Mouse (Mus musculus) heart, embryonic 13.5 days (tissue): Measurements from ENCODE around the gene Lif. TPM values are rescaled to one million over a fixed set of nuclear protein-coding genes. Genes with fewer than 3 reads are reported as not detected.

Experiments used
- ATAC-seq: fragments of 200-750 bp; cut with Nextera tagmentation; 2 replicates; pipeline ENCODE4 v1.8.0; 2017; ENCODE audit warnings: moderate TSS enrichment; ENCODE audit not compliant: insufficient number of reproducible peaks, low FRiP score, low TSS enrichment; ENCODE audit errors: extremely low read depth
- H3K27ac ChIP-seq: fragments of 300-500 bp; sonication (generic); replicated peaks from 2 replicates; pipeline ENCODE4 v1.5.1; 2015; ENCODE audit warnings: moderate library complexity, mild to moderate bottlenecking, inconsistent platforms
- H3K27me3 ChIP-seq: fragments of 300-500 bp; sonication (generic); replicated peaks from 2 replicates; pipeline ENCODE4 v1.6.1; 2015; ENCODE audit warnings: mild to moderate bottlenecking, inconsistent platforms
- H3K36me3 ChIP-seq: fragments of 300-500 bp; sonication (generic); 2 replicates; pipeline ENCODE4 v1.6.1; 2015; ENCODE audit warnings: mild to moderate bottlenecking, inconsistent platforms
- H3K4me1 ChIP-seq: fragments of 300-500 bp; sonication (generic); 2 replicates; pipeline ENCODE4 v1.6.1; 2015; ENCODE audit warnings: inconsistent platforms
- H3K4me2 ChIP-seq: fragments of 300-500 bp; sonication (generic); 2 replicates; pipeline ENCODE4 v1.6.1; 2015; ENCODE audit warnings: inconsistent platforms, mild to moderate bottlenecking, moderate library complexity
- H3K4me3 ChIP-seq: fragments of 300-500 bp; sonication (generic); 2 replicates; pipeline ENCODE4 v1.5.1; 2015; ENCODE audit warnings: moderate library complexity, mild to moderate bottlenecking, inconsistent platforms
- H3K9ac ChIP-seq: fragments of 300-500 bp; sonication (generic); 2 replicates; pipeline ENCODE4 v1.6.1; 2015; ENCODE audit warnings: inconsistent platforms, mild to moderate bottlenecking, moderate library complexity
- H3K9me3 ChIP-seq: fragments of 300-500 bp; sonication (generic); 2 replicates; pipeline ENCODE4 v1.6.1; 2016; ENCODE audit warnings: inconsistent platforms
- WGBS: fragments of 180-500 bp; shearing (Covaris S2); methylation state at CpG from one replicate; pipeline ENCODE4 v1.1.7; 2015; ENCODE audit warnings: mixed read lengths; 5-methylcytosine and 5-hydroxymethylcytosine counted together
- polyA plus RNA-seq: library from polyadenylated mRNA; unstranded; fragments of >200 nt; fragmentation: Nextera tagmentation; extraction: Ambion mirVana; gene quantifications from 2 replicates; pipeline ENCODE4 v1.2.1, GENCODE M21; 2015

Gene Lif
- polyA plus RNA-seq: 0.10 and 0.56 TPM in 2 replicates

GRCm38 (mm10) chr11:4256846-4257607 lies at the start of gene Lif:
Gene Lif (plus strand): TSS chr11:4257557.
- no peaks in the 10 kb centered on the region for H3K9me3 ChIP-seq
- 0 out of 2 replicates have a peak, but pooled peaks cover 10% of the 10 kb centered on the region for H3K27me3 ChIP-seq
- no peak within 1 kb of the TSS for H3K4me2 ChIP-seq
- H3K36me3 ChIP-seq: no peaks in the 10 kb centered on the region
- no peak within 1 kb of the TSS for H3K4me3 ChIP-seq
- H3K9ac ChIP-seq: no peak within 1 kb of the TSS
- peaks cover 23% of the 10 kb centered on the region for H3K4me1 ChIP-seq
- ATAC-seq: no peak; the same call in 1 of the 2 replicates
- no peak within 1 kb of the TSS for H3K27ac ChIP-seq
- 57% methylated on average over 11 of the region's 11 CpGs for WGBS

- ATAC-seq: no peak
- Histone ChIP-seq H3K27ac (no peak overlapping the region), H3K4me3 (no peak overlapping the region), H3K36me3 (peaks cover 58% of the 10 kb centered on the region), H3K4me2 (no peak overlapping the region), H3K9ac (no peak overlapping the region), H3K27me3 (no peaks in the 10 kb centered on the region), H3K4me1 (peaks cover 31% of the 10 kb centered on the region), H3K9me3 (no peaks in the 10 kb centered on the region)
- 85% methylated on average over 9 of the region's 9 CpGs for WGBS
Measured at GRCm38 (mm10) chr11:4207655-4208054, 49.7 kb upstream of the Lif start.

GRCm38 (mm10) chr11:4209556-4209955 lies 47.8 kb upstream of the Lif start:
- Histone ChIP-seq H3K9me3 (no peaks in the 10 kb centered on the region), H3K4me2 (no peak overlapping the region), H3K27ac (no peak overlapping the region), H3K4me1 (peaks cover 15% of the 10 kb centered on the region), H3K9ac (no peak overlapping the region), H3K4me3 (no peak overlapping the region), H3K27me3 (no peaks in the 10 kb centered on the region), H3K36me3 (peaks cover 77% of the 10 kb centered on the region)
- ATAC-seq: no peak
- WGBS: 74% methylated on average over 5 of the region's 5 CpGs

DNA sequence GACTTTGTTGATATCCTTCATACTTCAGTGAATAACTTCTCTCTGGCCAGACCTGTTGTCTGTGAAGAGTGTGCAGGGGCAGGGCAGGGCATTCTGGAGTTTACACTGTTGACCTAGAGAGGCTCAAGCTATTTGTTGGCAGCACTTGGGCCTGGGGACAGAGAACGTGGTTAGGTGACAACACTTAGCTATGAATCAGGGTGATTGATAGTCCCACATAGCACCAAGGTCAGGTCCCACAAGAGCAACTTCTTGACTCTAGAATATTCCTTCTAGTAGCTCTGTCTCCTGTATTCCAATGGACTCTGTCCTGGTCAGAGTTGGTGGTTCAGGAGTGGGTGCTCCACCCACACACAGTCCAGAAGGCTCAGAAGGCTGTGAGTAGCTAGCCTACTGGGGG lies 46.6 kb upstream of the Lif start:
- Histone ChIP-seq H3K27ac (no peak overlapping the region), H3K27me3 (no peaks in the 10 kb centered on the region), H3K9me3 (no peaks in the 10 kb centered on the region), H3K4me2 (no peak overlapping the region), H3K4me3 (no peak overlapping the region), H3K9ac (no peak overlapping the region), H3K4me1 (peaks cover 9% of the 10 kb centered on the region), H3K36me3 (peaks cover 89% of the 10 kb centered on the region)
- WGBS: 74% methylated on average over 1 of the region's 1 CpGs
- no peak for ATAC-seq

GRCm38 (mm10) chr11:4213107-4213506 lies 44.2 kb upstream of the Lif start:
- Histone ChIP-seq H3K9me3 (no peaks in the 10 kb centered on the region), H3K4me3 (no peak overlapping the region), H3K4me1 (peaks cover 19% of the 10 kb centered on the region), H3K27ac (no peak overlapping the region), H3K4me2 (no peak overlapping the region), H3K27me3 (peaks cover 7% of the 10 kb centered on the region; the same call in 1 of the 2 replicates), H3K36me3 (peaks cover 71% of the 10 kb centered on the region), H3K9ac (no peak overlapping the region)
- ATAC-seq: no peak
- WGBS: 75% methylated on average over 10 of the region's 10 CpGs

GRCm38 (mm10) chr11:4214572-4214971 lies 42.8 kb upstream of the Lif start:
- H3K4me1 ChIP-seq: peaks cover 32% of the 10 kb centered on the region
- no peak overlapping the region for H3K4me3 ChIP-seq
- H3K9ac ChIP-seq: no peak overlapping the region
- peaks cover 56% of the 10 kb centered on the region for H3K36me3 ChIP-seq
- no peaks in the 10 kb centered on the region for H3K9me3 ChIP-seq
- H3K27ac ChIP-seq: no peak overlapping the region
- H3K27me3 ChIP-seq: peaks cover 20% of the 10 kb centered on the region
- 84% methylated on average over 14 of the region's 14 CpGs for WGBS
- no peak overlapping the region for H3K4me2 ChIP-seq
- ATAC-seq: no peak

- ATAC-seq: no peak
- 64% methylated on average over 10 of the region's 10 CpGs for WGBS
- no peaks in the 10 kb centered on the region for H3K9me3 ChIP-seq
- no peak overlapping the region for H3K9ac ChIP-seq
- H3K27ac ChIP-seq: no peak overlapping the region
- H3K4me2 ChIP-seq: no peak overlapping the region
- H3K4me1 ChIP-seq: peaks cover 32% of the 10 kb centered on the region
- H3K4me3 ChIP-seq: no peak overlapping the region
- peaks cover 22% of the 10 kb centered on the region for H3K27me3 ChIP-seq
- peaks cover 51% of the 10 kb centered on the region for H3K36me3 ChIP-seq
Measured at GRCm38 (mm10) chr11:4215061-4215460, 42.3 kb upstream of the Lif start.

DNA sequence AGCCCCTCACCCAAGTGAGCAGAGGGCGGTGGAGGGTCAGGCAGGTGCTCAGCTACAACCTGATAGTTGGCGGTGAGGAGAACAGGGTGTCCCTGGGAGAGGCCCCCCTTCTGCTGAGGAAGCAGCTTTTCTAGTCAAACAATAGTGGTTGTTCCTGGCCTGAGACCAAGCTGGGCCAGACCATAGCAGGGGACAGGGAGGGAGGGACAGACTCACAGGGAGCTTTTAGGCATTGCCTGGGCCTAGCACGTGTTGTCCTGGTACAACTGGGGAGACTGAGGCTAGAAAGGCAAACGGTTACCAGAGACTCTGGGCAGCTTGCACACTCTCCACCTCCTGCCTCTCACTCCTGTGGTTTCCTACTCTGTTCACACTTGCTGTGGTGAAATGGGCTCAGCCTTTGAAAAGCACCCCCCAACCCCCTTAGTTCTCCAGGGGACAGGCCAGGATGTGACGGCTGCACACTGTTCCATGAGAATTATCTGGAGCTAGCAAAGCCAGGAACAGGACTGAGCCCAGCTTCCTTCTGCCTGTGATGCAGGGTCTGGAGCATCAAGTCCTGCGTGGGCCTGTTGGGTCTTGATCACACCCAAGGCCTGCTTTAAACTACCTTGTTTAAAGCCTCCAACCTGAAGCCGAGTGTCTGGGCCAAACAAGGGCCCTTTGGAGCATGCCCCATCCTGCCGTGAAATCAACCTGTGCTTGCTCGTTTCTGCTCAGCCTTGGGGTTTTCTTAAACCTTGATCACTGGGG lies 40.9 kb upstream of the Lif start:
- Histone ChIP-seq H3K36me3 (peaks cover 41% of the 10 kb centered on the region), H3K4me3 (no peak overlapping the region), H3K27me3 (peaks cover 26% of the 10 kb centered on the region), H3K9ac (peak overlapping the region; percentile 41; the same call in 1 of the 2 replicates), H3K4me2 (no peak overlapping the region), H3K4me1 (peaks cover 32% of the 10 kb centered on the region), H3K27ac (peak overlapping the region; percentile 72), H3K9me3 (no peaks in the 10 kb centered on the region)
- ATAC-seq: no peak
- WGBS: 72% methylated on average over 9 of the region's 9 CpGs

DNA sequence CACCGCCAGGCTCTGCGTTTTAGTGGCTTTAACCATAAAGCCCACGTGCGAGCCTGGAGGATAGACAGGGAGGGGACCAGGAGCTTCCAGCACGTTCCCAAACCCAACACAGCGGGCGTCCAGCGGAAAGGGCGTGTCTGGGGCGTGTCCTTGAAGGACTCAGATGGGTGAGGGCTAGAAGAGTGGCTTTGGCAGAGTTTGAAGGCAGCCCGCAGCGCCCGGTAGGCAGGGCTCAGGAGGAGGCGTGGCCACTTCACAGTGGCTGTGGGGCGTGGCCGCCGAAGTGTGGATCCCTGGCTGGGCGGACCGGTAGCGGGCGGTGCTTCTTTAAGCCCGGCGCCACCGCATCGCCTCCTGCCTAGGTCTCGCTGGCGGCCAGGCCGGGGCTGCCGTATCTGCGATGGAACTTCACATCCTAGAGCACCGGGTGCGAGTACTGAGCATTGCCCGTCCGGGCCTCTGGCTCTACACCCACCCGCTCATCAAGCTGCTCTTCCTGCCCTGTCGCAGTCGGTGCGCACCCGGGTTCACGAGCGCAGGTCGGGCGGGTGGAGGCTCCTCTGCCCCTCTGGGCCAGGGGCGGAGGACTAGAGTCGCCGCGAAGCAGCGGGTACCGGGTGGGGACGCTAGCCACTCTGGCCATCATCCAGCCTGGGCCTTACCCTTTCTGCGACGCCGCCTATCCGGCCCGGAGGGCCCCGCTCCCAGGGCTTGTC lies 39.3 kb upstream of the Lif start, which contains the start of gene Castor1:
TSS of gene Castor1 (plus strand) at position 312 of the 716 bp plus-strand sequence.
- ATAC-seq: peak; percentile 94
- Histone ChIP-seq H3K27ac (peak within 1 kb of the TSS; percentile 72), H3K9ac (peak within 1 kb of the TSS; percentile 83), H3K9me3 (no peaks in the 10 kb centered on the region), H3K27me3 (peaks cover 35% of the 10 kb centered on the region), H3K4me3 (peak within 1 kb of the TSS; percentile 60), H3K36me3 (peaks cover 26% of the 10 kb centered on the region), H3K4me2 (peak within 1 kb of the TSS; percentile 92), H3K4me1 (peaks cover 32% of the 10 kb centered on the region)
- WGBS: 2% methylated on average over 55 of the region's 56 CpGs

- WGBS: 8% methylated on average over 6 of the region's 6 CpGs
- Histone ChIP-seq H3K4me1 (peaks cover 35% of the 10 kb centered on the region), H3K27me3 (peaks cover 35% of the 10 kb centered on the region), H3K4me2 (peak overlapping the region; percentile 92), H3K36me3 (peaks cover 21% of the 10 kb centered on the region), H3K27ac (peak overlapping the region; percentile 15; the same call in 1 of the 2 replicates), H3K9ac (peak overlapping the region; percentile 83), H3K4me3 (peak overlapping the region; percentile 60), H3K9me3 (no peaks in the 10 kb centered on the region)
- no peak for ATAC-seq
Measured at GRCm38 (mm10) chr11:4218637-4219036, 38.7 kb upstream of the Lif start.

GRCm38 (mm10) chr11:4219317-4219751 lies 38.0 kb upstream of the Lif start:
- no peak for ATAC-seq
- 0 out of 2 replicates have a peak overlapping the region, but pooled peaks have one; percentile 15 for H3K27ac ChIP-seq
- H3K9ac ChIP-seq: peak overlapping the region; percentile 83; the same call in 1 of the 2 replicates

More at GRCm38 (mm10) chr11:4219317-4219751, 38.0 kb upstream of the Lif start:
- Histone ChIP-seq H3K27me3 (peaks cover 35% of the 10 kb centered on the region), H3K4me3 (peak overlapping the region; percentile 60; the same call in 1 of the 2 replicates), H3K4me1 (peaks cover 37% of the 10 kb centered on the region), H3K36me3 (peaks cover 14% of the 10 kb centered on the region), H3K4me2 (peak overlapping the region; percentile 92), H3K9me3 (no peaks in the 10 kb centered on the region)
- 16% methylated on average over 2 of the region's 2 CpGs for WGBS
